Mouse (Mus musculus): ENCODE measurements at regions not wholly inside any gene's neighbourhood (a gene's known extent, or its start where the extent isn't known, plus 50 kb on each side); places are given as distances from the start of the nearest gene placed in this dataset.
"Not testable (repeated sequence)": the region's sequence is repeated elsewhere in the genome, so short reads cannot be mapped to it uniquely, and the experiment has no call there.

DNA sequence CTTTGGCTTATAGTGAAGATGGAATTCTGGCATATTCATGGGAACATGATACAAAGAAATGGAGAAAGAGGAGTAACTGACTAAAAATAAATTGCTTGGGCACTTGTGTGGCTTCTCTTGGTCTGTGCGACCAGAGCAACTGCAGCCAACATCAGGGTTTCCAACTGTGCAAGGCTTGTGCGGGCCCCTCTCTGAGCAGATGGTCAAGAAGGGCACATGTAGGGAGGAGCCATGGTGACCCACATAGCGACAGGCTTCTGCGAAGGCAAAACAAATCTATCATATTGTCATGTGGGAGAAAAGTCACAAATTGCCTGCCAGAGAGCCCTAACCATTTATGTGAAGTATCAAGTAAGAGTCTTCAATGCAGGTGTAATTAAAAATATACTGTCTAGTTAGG lies 321.6 kb downstream of the Grxcr1 start:
- no peaks in the 10 kb centered on the region for H3K4me1 ChIP-seq (replicated peaks; ENCODE audit: insufficient read depth, low read length)
- no peak overlapping the region for H3K4me2 ChIP-seq (ENCODE audit: low read length)
- no peaks in the 10 kb centered on the region for H3K9me3 ChIP-seq (replicated peaks; ENCODE audit: low read length)
- H3K27ac ChIP-seq: no peak overlapping the region
- no peak for TF ChIP-seq CTCF (IDR thresholded peaks at IDR 0.05; ENCODE audit: low read depth)
- H3K36me3 ChIP-seq (ENCODE audit: insufficient read depth, low read length): no peaks in the 10 kb centered on the region
- H3K9ac ChIP-seq (ENCODE audit: low read depth, low read length): no peak overlapping the region
- 67% methylated on average over 4 of the region's 4 CpGs for WGBS
- no peaks in the 10 kb centered on the region for H3K27me3 ChIP-seq (ENCODE audit: insufficient read depth, low read length)
- ATAC-seq (replicated peaks; ENCODE audit: low FRiP score, low read depth): no peak
- DNase-seq (ENCODE audit: low spot score): no peak
- H3K4me3 ChIP-seq (replicated peaks; ENCODE audit: low read depth, low read length): no peak overlapping the region

DNA sequence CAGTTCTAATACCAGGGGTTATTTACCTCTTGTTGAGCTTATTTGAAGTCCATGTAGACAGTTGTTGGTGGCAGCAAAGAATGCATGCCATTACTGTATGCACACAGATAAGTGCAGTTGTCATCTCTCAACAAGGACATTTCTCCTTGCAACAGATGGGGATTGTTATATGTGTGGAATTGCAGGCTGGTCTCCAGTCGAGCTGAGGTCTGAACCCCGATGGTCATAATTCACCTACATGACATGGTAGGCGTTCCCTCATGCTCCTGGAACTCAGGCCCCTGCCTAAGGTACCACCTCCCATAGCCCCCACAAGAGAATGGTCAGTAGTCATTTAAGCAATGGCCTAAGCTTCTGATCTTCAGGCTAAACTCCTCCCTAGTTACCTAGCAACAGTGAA lies 322.2 kb downstream of the Grxcr1 start:
- not testable (repeated sequence) for H3K36me3 ChIP-seq (ENCODE audit: insufficient read depth, low read length); ATAC-seq (replicated peaks; ENCODE audit: low FRiP score, low read depth); H3K4me1 ChIP-seq (replicated peaks; ENCODE audit: insufficient read depth, low read length); H3K4me2 ChIP-seq (ENCODE audit: low read length); H3K4me3 ChIP-seq (replicated peaks; ENCODE audit: low read depth, low read length); H3K9ac ChIP-seq (ENCODE audit: low read depth, low read length); H3K9me3 ChIP-seq (replicated peaks; ENCODE audit: low read length); H3K27ac ChIP-seq; H3K27me3 ChIP-seq (ENCODE audit: insufficient read depth, low read length); DNase-seq (ENCODE audit: low spot score)
- WGBS: 54% methylated on average over 3 of the region's 3 CpGs

DNA sequence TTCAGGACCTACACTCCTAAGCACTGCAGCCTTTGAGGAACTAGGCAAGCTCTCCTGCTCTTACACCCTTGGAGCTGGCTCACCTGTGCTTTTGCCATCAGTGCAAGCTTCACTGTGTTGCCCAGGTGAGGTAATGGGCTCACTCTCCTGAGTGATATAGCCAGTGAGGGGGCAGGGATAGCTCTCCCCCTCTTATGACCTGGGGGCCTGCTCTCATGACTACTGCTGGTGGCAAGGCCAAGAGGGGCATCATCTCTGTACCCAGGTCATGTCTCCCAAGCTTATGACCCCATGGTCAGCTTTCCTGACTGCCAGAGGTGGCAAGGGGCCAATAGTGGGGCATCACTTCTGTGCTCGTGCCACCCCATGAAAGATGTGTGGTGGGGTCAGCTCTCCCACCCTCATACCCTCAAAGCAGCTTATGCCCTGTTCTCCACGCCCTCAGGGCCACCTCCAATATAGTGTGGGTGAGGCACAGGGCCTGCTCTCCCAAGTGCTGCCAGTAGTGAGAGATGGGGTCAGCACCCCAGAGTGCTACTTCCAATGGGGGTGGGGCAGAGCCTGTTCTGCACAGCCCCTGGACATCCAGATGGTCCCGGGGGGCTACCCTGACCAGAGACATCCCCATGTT lies 330.1 kb downstream of the Grxcr1 start:
- ATAC-seq (replicated peaks; ENCODE audit: low FRiP score, low read depth): 0 out of 2 replicates have a peak, but pooled peaks have one; percentile 29

GRCm38 (mm10) chr5:68373082-68373481 lies 341.4 kb downstream of the Grxcr1 start:
- Histone ChIP-seq H3K4me3 (replicated peaks; ENCODE audit: low read depth, low read length) (no peak overlapping the region), H3K36me3 (ENCODE audit: insufficient read depth, low read length) (no peaks in the 10 kb centered on the region), H3K27me3 (ENCODE audit: insufficient read depth, low read length) (no peaks in the 10 kb centered on the region), H3K27ac (no peak overlapping the region), H3K9ac (ENCODE audit: low read depth, low read length) (no peak overlapping the region), H3K4me2 (ENCODE audit: low read length) (no peak overlapping the region), H3K4me1 (replicated peaks; ENCODE audit: insufficient read depth, low read length) (no peaks in the 10 kb centered on the region), H3K9me3 (replicated peaks; ENCODE audit: low read length) (no peaks in the 10 kb centered on the region)
- no peak for TF ChIP-seq CTCF (IDR thresholded peaks at IDR 0.05; ENCODE audit: low read depth)
- no peak for ATAC-seq (replicated peaks; ENCODE audit: low FRiP score, low read depth)
- DNase-seq (ENCODE audit: low spot score): no peak
- WGBS: 45% methylated on average over 2 of the region's 2 CpGs

More for the DNA sequence above, 330.1 kb downstream of the Grxcr1 start:
- Histone ChIP-seq H3K9ac (ENCODE audit: low read depth, low read length) (no peak overlapping the region), H3K27ac (no peak overlapping the region), H3K4me3 (replicated peaks; ENCODE audit: low read depth, low read length) (no peak overlapping the region), H3K9me3 (replicated peaks; ENCODE audit: low read length) (no peaks in the 10 kb centered on the region), H3K4me1 (replicated peaks; ENCODE audit: insufficient read depth, low read length) (no peaks in the 10 kb centered on the region), H3K36me3 (ENCODE audit: insufficient read depth, low read length) (no peaks in the 10 kb centered on the region), H3K4me2 (ENCODE audit: low read length) (no peak overlapping the region), H3K27me3 (ENCODE audit: insufficient read depth, low read length) (no peaks in the 10 kb centered on the region)
- TF ChIP-seq CTCF (IDR thresholded peaks at IDR 0.05; ENCODE audit: low read depth): no peak
- 70% methylated on average over 3 of the region's 3 CpGs for WGBS
- DNase-seq (ENCODE audit: low spot score): no peak

All from kidney, postnatal 0 days (tissue).